Mouse (Mus musculus) adrenal gland, postnatal 10 days (tissue): ENCODE data around the gene Atxn7l2. TPM values are rescaled to one million over a fixed set of nuclear protein-coding genes. Genes with fewer than 3 reads are reported as not detected.

Source experiments
- DNase-seq: peaks from one replicate; pipeline ENCODE4 v3.0.0; 2021; ENCODE audit warnings: mixed read lengths
- total RNA-seq, 2 experiments: library from RNA; stranded (reverse); gene quantifications; 2 replicates each; pipeline ENCODE4 v1.2.3; 2021

Atxn7l2 gene
- total RNA-seq, 2 experiments from 2014 or later, result 7.6 to 10.1 TPM

DNA sequence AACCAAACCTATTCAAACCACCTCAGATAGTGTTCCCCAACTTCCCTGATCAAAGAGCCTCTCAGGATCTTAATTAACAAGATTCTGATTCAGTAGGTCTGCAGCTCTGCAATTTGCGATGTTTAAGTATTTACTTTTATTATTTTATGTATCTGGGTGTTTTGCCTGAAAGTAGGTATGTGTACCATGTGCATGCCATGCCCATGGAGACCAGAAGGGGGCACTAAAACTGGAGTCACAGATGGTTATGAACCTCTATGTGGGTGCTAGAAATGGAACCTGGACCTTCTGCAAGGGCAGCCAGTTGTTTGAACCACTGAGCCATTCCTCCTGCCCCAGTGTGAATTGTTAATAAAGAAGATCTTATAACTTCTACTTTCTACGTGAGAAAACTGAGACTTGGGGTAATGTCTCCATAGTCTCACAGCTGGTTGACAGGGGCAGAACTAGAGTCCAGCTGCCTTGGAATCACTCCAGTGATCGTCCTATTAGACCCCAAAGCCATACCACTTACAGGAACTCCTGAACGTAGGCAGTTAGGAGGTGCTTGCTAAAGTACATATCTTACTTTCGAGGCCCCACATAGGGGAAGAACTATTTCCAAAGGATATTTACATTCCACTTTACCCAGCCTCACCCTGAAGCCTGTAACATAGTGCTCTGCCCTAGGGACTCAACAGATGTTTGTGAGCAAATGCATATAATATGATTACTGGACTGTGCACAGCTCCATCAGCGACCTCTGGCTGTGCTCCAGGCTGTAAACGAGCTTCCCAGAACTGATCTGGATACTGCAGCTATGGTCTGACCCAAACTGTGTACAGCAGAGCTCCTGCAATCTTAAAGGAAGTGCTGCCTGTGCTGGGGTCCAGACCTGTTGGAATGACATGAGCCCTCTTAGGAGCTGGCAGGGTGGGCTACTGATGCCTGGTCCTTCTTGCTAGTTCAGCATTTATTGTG is 31.7 kb downstream of the Atxn7l2 start:
- no peak for DNase-seq

DNA sequence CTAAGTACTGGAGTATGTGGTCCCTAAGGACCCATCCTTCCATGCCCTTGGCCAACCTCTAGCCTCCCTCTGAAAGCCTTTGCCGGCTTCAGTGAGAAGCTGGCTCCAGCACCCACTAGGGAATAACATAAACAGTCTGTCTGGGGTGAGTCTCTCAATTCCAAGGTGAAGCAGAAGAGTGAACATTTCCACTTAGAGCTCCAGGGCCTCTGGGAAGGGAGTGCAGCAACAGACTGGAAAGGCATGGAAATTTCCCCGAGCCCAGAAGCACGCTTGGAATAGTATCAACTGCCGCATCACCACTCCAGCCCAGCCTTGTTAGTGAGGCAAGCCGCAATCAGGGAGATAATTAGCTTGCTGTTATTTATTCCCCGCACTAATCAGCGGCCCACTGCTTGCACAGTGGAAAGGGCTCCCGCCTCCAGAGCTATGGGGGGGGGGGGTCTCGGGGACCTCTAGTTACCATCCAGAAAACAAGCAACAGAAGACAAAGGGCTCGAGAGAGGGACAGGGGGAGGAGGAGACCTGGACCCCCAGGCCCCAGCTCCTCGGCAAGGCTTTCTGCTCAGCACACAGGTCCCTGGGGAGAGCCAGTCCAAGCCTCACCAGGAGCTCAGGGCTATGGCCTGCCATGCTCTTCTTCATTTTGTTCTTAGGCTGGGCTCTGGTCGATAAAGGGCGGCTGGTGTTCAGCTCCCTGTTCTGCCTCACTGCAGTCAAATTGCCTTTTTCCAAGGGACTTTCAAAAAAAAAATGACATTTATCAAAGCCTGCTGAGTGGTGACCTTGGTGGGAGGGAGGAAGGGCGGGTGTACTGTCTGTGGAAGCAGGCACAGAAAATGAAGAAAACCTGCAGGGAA is 35.8 kb downstream of the Atxn7l2 start:
- DNase-seq, result peak; percentile 73

DNA sequence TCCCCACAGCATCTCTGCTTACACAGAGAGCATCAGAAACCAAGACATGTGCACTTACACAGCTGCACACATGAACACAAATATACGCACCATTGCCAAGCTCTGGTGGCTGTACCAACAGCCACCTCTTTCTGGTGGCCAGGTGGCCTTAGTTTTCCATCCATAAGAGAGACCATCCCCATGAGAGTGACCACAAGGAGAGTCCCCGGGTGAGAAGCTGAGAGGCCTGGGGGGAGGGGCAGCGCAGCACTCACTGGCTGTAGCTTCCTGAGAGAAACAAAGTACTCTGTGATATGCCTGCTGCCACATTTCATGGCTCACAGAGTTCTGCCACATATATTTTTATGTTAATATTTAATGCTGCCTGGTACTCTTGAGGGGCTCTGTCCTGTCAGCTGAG is 41.5 kb downstream of the Atxn7l2 start:
- no peak for DNase-seq

DNA sequence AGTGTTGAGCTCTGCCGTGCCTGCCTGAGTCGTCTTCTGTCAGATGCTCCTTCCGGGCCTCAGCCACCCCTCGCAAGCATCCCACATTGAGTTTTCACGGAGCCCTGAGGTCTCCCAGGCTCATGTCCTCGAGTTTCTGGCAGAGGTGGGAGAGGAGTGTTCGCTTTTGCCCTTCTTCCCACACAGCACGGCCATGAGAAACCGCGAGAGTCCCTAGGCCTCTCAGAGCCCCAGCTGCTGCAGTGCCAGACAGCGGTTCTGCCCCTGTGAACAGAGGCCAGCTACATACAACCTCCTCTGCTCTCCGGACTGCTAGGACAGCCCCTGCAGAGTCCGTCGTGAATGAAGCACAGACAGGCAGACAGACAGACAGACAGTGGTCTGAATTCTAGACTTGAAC is 43.2 kb downstream of the Atxn7l2 start:
- no peak for DNase-seq

DNA sequence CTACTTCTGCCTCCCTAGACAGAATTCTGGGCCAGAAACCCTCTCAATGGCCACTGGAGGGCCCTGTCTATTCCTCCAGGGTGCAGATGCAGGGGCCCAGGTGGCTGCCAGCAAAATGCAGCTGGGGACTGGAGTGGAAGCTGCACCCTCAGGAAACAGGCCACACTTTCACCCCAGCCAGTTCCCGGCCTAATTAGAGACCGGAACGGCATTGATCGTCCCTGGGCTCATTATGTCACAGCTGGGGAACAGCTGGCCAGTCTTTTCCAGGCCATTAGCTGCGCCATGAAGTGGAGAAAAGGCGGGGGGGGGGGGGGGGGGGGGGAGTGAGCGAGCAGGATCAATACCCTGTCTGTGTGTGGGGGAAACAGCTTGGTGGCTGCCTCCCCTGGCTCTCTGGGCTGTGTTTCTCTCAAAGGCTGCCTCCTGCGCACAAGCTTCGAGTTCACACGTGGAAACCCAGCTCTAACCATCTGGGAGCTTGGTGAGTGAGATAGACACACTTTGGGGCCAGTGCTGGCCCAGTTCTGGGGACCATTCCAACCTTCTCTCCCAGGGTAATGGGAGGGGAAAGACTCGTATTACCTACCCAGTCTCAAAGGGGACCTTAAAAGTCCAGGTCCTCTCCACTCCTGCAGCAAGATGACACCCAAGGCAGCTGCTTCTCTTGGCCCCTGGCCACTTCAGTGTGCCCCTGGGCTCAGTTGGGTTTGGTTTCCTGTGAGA is 44.1 kb downstream of the Atxn7l2 start:
- peak; percentile 38 for DNase-seq

DNA sequence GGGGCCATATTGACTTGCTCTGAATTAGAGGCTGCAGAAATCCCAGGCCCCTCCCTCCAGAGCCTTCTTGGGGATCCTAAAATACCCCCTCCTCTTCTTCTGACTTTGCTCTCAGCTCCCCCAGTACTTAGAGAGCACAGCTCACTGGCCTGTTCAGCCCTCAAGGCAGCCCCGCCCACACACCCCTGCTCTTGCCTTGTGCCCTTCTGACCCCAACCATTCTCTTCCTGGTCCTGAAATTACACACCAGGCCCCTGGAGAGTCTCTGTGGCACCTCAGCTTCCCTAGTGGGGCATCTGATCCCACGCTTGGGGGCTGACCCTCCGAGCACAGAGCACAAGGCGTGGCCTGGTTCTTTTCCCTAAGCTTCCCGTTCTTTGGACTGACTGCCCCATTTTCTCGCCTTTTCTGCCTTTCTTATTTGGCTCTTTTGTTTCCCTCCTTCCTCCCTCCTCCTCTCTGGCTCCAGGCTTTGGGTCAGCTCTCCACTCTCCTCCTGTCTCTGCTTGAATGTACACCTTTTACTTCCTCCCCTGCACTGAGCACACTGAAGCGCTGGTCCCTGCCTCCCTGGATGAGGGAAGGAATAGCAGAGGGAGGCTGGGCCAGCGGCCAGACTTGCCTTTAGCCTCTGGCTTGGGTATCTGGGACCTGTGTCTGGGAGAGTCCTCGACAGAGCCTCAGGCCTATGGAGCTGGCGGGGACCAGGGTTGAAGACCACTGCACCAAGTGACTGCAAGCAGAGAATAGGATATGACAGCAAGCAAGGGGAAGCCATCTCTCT is 45.0 kb downstream of the Atxn7l2 start:
- DNase-seq, result no peak

DNA sequence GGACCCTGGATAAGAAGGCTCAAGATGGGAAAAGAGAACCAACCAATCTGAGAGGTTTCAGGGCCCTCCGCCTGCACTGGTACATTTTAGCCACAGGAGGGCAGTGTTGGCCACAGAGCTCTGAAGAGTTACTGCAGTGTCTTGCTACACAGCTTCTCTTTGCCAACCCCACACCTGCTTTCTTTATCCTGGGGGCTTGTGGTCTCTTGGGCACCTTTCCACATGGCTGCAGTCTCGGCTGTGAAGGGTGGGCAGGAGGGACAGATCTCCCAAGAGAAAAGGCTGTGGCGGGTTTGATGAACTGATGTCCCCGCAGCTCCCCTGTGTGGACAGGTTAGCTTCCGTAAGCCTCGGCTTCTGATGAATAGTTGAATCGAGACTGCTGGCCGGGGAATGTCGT is 45.9 kb downstream of the Atxn7l2 start:
- DNase-seq, result peak; percentile 87

DNA sequence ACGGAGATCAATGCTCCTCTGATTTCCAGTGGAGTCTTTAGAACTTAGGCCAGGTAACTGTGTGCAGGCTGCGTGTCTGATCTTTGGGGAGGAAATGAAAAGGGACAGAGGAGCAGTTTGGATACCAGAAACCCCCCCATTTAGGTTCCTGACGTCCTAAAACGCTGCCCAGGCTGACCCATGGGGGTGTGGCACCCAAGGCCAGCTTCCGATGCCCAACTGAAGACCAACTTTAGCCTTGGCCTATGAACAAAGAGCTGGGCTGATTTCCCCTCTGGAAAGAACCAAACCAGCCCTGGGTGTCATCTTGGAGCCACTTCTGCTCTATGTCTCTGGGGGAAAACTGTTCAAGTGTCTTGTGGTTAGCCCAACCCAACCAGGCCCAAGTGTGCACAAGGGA is 46.6 kb downstream of the Atxn7l2 start:
- no peak for DNase-seq

DNA sequence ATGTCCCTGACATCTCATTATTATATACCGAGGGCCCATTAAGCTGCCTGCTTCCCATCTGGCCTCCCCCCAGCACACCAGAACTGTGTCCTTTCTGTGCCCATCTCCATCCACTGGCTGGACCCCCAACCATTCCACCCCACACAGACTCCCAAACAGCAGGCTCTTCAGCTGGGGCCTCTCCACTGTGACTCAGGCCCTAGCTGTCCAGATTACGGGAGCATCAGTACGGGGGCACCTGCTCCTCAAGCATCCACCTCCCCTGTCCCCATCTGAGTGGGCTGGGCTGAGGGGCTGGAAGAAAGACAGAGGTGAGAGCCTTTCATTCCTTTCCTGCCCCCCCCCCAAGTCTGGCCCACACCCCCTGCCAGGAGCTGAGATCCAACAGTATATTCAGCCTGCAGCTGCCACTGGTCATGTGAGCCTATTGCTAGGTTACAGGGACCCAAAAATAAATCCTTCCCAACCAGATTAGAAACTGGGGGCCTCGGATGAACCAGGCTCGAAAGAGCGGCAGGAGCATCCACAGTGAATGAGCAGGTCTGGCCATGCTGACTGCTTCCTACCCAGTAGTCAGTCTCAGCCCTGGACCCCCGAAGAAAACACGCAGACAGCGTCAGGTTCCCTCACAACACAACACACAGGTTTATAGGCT is 52.2 kb downstream of the Atxn7l2 start:
- DNase-seq, result no peak

DNA sequence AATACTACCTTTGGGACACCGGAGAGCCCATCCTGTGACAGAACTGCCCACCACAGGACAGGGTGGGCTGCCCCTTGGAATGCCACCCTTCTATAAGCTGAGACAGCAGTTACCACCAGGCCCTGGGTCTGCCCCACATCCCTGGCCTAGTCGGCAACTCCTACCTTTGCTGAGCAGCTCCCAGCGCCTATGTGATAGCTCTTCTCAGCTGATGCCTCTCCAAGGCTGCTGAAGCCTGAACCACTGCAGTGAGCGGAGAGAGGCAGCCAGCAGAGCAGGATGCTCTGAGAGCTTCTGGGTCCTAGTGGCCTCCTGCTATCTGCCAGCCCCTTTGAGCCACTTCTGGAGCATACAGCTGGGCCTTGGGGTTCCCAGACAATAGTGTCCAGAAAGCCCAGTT is 56.1 kb downstream of the Atxn7l2 start, which contains the start of gene Gpr61:
Gene Gpr61, minus strand, starts transcription at position 227 of the 400 bp plus-strand sequence.
- DNase-seq, result no peak

DNA sequence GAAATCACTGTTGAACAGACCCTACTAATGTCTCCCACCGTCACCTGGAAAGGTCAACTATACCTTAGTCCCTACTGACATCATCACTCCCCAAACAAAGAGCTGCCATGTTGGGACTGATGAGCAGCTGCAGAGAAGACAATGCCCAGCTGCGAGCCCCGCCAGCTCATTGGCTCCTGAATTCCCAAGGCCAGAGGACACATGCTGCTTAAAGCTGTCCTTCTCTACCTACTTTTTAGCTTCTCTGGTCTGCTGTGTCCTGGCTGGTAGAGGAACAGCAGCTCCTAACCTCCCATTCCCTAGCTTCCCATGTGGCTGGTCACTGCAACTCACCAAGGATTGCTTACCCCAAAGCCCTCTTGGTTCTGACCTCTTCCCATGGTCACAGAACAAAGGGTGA is 58.4 kb downstream of the Atxn7l2 start:
- DNase-seq, result no peak

Other genes with a start within 250 kb of the Atxn7l2 start
- gene Gstm3, start 241.7 kb downstream of the Atxn7l2 start, total RNA-seq, result under 1 TPM; 0.39 to 0.51 TPM
- gene Gstm2, start 224.5 kb downstream of the Atxn7l2 start, total RNA-seq, result 100 to 1,000 TPM in 1 of 2 experiments, 10 to 100 TPM in 1; 95.5 to 101 TPM
- 100 to 1,000 TPM; 131 to 144 TPM for gene Gstm1, start 193.0 kb downstream of the Atxn7l2 start, total RNA-seq
- gene Gstm4, start 166.0 kb downstream of the Atxn7l2 start, total RNA-seq, result 10 to 100 TPM; 12.8 to 13.3 TPM
- gene Ampd2, start 124.3 kb downstream of the Atxn7l2 start, total RNA-seq, result 10 to 100 TPM; 79.3 to 92.2 TPM
- 1 to 10 TPM; 6.6 to 6.8 TPM for gene Gnat2, start 118.1 kb downstream of the Atxn7l2 start, total RNA-seq
- gene Gnai3, start 64.8 kb downstream of the Atxn7l2 start, total RNA-seq, result 100 to 1,000 TPM; 101 to 113 TPM
- gene Gpr61, start 56.1 kb downstream of the Atxn7l2 start, total RNA-seq, result under 1 TPM; 0.15 to 0.48 TPM
- 10 to 100 TPM; 13.1 to 18.4 TPM for gene Amigo1, start 24.6 kb downstream of the Atxn7l2 start, total RNA-seq
- 1 to 10 TPM; 6.6 to 6.9 TPM for gene Cyb561d1, start 9.7 kb downstream of the Atxn7l2 start, total RNA-seq
- gene Sypl2, start 15.7 kb upstream of the Atxn7l2 start, total RNA-seq, result 10 to 100 TPM; 13.3 to 44.9 TPM
- gene Psma5, start 46.0 kb upstream of the Atxn7l2 start, total RNA-seq, result 10 to 100 TPM; 90.7 to 94.6 TPM
- 10 to 100 TPM; 46.1 to 48.8 TPM for gene Sort1, start 73.1 kb upstream of the Atxn7l2 start, total RNA-seq
- gene Mybphl, start 154.0 kb upstream of the Atxn7l2 start, total RNA-seq, result not detected
- gene Psrc1, start 172.9 kb upstream of the Atxn7l2 start, total RNA-seq, result 1 to 10 TPM; 6.0 to 6.4 TPM
- 10 to 100 TPM; 11.1 to 12.1 TPM for gene Celsr2, start 204.6 kb upstream of the Atxn7l2 start, total RNA-seq
- gene Sars, start 234.3 kb upstream of the Atxn7l2 start, total RNA-seq, result 100 to 1,000 TPM; 146 to 152 TPM